Mouse (Mus musculus): Measurements from ENCODE around the gene Kctd18.
A peak's percentile ranks its signal among the peaks of the same experiment; 100 is the strongest.

The Kctd18 gene

DNA sequence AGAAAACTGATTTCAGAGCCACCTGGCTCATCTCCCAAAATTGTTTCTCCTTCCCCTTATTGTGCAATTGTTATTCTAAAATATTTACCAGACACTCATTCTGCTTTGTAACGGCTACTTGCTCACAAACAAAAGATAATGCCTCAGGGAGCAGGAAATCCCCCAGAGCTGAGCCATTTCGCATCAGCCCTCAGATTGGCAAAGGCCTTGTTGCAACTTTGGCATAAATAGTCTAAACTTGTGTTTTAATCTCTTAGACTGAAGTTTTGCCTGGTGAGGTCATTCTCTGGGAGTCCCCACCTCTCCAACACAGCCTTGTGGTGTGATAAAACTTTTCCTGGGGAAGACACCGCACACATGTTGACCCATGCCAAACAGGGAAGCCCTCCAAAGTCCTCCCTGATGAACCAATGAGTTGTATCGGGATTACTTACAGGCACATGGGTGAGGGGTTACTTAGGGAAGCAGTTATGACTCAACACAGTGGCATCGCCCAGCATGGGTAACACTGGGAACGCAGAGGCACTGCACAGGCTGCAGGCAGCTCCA lies 29.6 kb downstream of the Kctd18 start:
- DNase-seq, result no peak

DNA sequence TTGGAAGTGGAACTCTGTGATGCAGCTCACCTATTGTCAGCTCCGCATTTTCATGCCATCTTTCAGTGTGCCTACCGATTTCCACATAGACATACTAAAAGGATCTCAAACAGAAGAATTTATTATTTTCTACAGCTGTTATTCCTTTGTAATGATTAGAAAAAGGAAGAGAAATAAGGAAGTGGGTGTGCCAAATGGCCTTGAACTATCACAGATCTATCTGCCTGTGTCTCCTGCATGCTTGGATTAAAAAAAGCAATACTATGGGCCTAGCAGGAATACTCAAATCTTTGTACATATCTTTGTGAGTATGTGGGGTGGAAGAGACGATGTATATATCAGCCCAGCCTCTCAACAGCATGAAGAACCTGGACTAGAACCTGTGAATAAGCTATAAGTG lies 41.9 kb downstream of the Kctd18 start:
- DNase-seq, result no peak

DNA sequence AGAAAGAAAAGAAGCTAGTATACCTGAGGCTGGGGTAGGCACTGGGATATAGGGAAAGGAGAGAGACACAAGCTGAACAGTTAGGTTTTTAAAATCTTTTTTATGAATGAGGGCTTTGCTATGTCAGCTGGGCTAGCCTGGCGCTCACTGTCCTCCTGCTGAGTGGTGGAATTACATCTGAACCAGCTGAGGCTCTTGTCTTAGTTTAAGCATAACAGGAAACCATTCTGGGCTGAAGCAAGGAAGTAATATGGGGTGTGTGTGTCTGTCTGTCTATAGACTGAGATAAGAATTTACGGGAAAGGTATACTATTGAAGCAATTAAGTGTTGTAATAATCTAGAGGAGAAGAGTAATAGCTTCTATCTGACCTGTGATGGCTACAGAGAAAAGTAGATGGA lies 47.2 kb downstream of the Kctd18 start:
- DNase-seq, result no peak

- peak; percentile 93 for DNase-seq
Observed at GRCm38 (mm10) chr1:57969327-57970271, 49.2 kb downstream of the Kctd18 start.

DNA sequence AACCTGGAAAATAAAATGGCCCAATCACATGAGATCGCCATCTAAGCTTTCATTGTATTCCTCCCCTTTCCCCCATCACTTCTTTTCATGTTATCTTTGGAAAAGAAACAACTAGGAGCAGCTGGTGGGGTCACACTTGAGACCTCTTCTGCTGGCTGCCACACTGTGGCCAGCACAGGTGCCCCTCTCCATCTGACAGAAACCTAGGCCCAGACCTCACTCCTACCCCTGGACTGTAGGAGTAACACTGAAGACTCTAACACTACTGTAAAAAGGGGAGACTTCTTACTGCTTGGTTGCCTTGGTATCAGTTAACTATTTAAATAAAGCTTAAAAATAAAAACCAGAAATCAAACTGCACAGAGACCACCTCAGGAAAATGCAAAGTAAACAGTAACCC lies 63.0 kb downstream of the Kctd18 start:
- DNase-seq, result no peak

DNA sequence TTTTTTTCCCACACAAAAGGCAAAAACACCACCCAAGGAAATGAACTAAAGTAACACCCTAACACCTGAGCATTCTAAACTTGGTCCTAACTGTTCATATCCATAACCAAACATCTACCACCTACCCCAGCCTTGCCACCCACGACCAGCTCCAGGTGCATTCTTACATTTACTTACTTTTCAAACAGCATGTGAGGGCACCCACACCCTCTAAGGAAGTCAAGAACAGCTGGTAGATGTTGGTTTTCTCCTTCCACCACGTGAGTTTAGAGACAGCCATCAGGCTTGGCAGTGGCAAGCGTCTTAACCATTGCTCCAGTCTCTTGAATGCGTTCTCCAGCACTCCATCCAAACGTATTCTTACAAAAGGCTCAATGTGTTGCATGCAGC lies 64.4 kb downstream of the Kctd18 start:
- DNase-seq, result no peak

DNA sequence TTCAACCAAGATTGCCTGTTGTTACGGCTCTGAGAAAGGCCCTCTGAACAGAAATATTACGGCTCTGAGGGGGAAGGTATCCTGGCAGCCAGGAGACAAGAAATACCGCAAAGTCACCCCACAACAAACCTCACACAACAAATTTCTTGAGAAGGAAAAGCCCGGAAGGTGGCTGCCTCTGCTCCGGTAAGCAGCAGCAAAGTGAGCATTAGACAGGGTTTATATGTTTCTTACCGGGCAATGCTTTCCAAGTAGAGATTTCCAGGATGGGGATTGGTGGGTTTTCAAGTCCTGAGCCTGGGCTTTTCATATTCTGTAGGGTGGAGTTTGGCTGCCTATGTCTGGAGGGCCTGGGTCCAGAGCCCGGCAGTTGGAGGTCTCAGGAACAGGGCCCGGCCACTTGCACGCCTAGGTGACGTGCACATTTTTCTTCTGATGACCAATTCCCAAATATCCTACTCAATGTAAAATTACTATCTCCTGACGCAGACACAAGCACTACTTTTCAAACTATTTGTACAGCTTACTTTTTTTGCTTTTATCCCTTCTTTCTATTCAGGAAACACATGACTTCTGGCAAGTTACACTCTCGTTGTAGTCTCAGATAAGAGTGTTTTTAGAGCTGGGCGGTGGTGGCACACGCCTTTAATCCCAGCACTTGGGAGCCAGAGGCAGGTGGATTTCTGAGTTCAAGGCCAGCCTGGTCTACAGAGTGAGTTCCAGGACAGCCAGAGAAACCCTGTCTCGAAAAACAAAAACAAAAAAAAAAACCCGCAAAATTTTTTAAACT lies 65.0 kb downstream of the Kctd18 start:
- no peak for DNase-seq

GRCm38 (mm10) chr1:57952509-57952908 lies 66.2 kb downstream of the Kctd18 start:
- no peak for DNase-seq

GRCm38 (mm10) chr1:57949716-57950115 lies 69.0 kb downstream of the Kctd18 start:
- DNase-seq, result no peak

DNA sequence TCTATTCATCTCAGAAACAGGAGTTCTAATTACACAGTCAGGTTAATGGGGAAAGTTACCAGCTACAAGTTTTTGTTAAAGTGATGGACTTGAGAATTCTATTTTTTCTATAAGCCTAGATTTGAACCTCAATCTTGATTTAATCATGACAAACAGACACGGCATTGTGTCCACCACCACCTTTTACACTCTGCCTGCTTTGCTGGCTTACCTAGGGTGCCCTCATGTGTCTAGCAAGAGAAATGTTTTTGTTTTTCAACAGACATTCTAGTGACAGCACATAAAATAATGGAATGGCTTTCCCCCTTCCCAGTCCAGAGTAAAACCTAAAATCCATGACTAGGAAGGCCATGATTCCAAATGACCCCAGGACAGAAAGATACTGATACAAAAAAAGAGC lies 69.6 kb downstream of the Kctd18 start:
- no peak for DNase-seq

- DNase-seq, result no peak
Observed at GRCm38 (mm10) chr1:57947552-57948347, 71.0 kb downstream of the Kctd18 start.

GRCm38 (mm10) chr1:57942215-57942614 lies 76.5 kb downstream of the Kctd18 start:
- DNase-seq, result no peak

GRCm38 (mm10) chr1:57941734-57942133 lies 77.0 kb downstream of the Kctd18 start:
- no peak for DNase-seq

- DNase-seq, result no peak
Observed at GRCm38 (mm10) chr1:57941095-57941494, 77.7 kb downstream of the Kctd18 start.

- DNase-seq, result no peak
Observed at GRCm38 (mm10) chr1:57940691-57941090, 78.1 kb downstream of the Kctd18 start.

GRCm38 (mm10) chr1:57934287-57934686 lies 84.5 kb downstream of the Kctd18 start:
- no peak for DNase-seq

GRCm38 (mm10) chr1:57918567-57918966 lies 100.2 kb downstream of the Kctd18 start:
- DNase-seq, result no peak

GRCm38 (mm10) chr1:57917342-57917741 lies 101.4 kb downstream of the Kctd18 start:
- DNase-seq, result no peak

DNA sequence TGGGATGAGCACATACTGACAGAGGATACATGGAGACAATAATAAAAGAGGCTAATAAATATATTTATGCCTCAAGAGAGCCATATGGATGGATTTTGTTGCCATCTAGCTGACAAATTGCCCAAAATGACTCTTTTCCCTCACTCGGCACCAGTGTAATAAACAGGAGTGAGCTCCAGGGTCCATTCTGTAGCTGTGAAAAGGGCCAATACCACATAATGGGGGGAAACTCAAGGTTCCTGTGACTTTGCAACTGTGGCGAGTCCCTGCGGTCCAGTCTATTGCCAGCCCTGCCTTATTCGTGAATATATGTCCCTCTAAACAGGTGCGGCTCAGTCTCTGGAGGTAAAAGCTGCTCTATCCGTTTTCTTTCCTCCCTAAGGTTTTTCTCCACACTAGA lies 107.2 kb downstream of the Kctd18 start:
- DNase-seq, result no peak

- DNase-seq, result no peak
Observed at GRCm38 (mm10) chr1:57906312-57906711, 112.4 kb downstream of the Kctd18 start.

DNA sequence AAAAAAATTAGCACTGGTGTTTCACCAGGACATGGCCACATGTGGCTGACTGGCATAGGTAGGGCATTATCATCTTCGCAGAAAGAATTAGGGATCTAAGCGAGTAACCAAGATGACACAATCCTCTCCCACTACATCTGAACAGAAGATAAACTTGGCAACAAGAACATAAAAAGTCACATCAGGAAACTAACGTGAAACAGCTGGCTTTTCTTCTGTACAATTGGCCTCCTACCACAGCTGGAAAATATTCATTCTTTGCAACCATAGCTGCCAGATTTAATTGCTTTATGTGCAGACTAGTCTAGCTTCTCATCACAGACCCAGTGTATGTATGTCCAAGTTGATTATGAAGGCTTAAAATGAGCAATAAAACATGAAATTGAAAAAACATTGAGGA lies 112.8 kb downstream of the Kctd18 start:
- DNase-seq, result no peak

Measured in cerebellum, adult 9-11 months (tissue).